Mouse (Mus musculus) hindbrain, embryonic 12.5 days (tissue): ENCODE measurements around the gene Cd300lf. TPM values are rescaled to one million over a fixed set of nuclear protein-coding genes. Genes with fewer than 3 reads are reported as not detected.
A peak's percentile ranks its signal among the peaks of the same experiment; 100 is the strongest.

ENCODE experiments used
- ATAC-seq: fragments of 200-750 bp; cut with Nextera tagmentation; 2 replicates; pipeline ENCODE4 v1.8.0; 2017; ENCODE audit warnings: moderate TSS enrichment; ENCODE audit not compliant: low FRiP score
- H3K27ac ChIP-seq: fragments of 300-500 bp; sonication (generic); 2 replicates; pipeline ENCODE4 v1.5.1; 2016; ENCODE audit warnings: mild to moderate bottlenecking
- H3K27me3 ChIP-seq: fragments of 300-500 bp; sonication (generic); 2 replicates; pipeline ENCODE4 v1.6.1; 2016; ENCODE audit warnings: mild to moderate bottlenecking
- H3K36me3 ChIP-seq: fragments of 300-500 bp; sonication (generic); 2 replicates; pipeline ENCODE4 v1.6.1; 2016; ENCODE audit warnings: mild to moderate bottlenecking
- H3K4me1 ChIP-seq: fragments of 300-500 bp; sonication (generic); 2 replicates; pipeline ENCODE4 v1.6.1; 2016
- H3K4me2 ChIP-seq: fragments of 300-500 bp; sonication (generic); replicated peaks from 2 replicates; pipeline ENCODE4 v1.6.1; 2016; ENCODE audit warnings: mild to moderate bottlenecking
- H3K4me3 ChIP-seq: fragments of 300-500 bp; sonication (generic); 2 replicates; pipeline ENCODE4 v1.5.1; 2016; ENCODE audit warnings: mild to moderate bottlenecking
- H3K9ac ChIP-seq: fragments of 300-500 bp; sonication (generic); 2 replicates; pipeline ENCODE4 v1.6.1; 2016; ENCODE audit warnings: mild to moderate bottlenecking, moderate library complexity
- H3K9me3 ChIP-seq: fragments of 300-500 bp; sonication (generic); replicated peaks from 2 replicates; pipeline ENCODE4 v1.6.1; 2016; ENCODE audit warnings: mild to moderate bottlenecking
- WGBS: fragments of 180-500 bp; shearing (Covaris S2); methylation state at CpG from one replicate; pipeline ENCODE4 v1.1.7; 2016; 5-methylcytosine and 5-hydroxymethylcytosine counted together
- polyA plus RNA-seq: library from polyadenylated mRNA; unstranded; fragments of >200 nt; fragmentation: Nextera tagmentation; extraction: Ambion mirVana; gene quantifications from 2 replicates; pipeline ENCODE4 v1.2.1, GENCODE M21; 2016

Gene Cd300lf
- polyA plus RNA-seq, 1 experiment from 2014 or later, result 0.27 TPM

DNA sequence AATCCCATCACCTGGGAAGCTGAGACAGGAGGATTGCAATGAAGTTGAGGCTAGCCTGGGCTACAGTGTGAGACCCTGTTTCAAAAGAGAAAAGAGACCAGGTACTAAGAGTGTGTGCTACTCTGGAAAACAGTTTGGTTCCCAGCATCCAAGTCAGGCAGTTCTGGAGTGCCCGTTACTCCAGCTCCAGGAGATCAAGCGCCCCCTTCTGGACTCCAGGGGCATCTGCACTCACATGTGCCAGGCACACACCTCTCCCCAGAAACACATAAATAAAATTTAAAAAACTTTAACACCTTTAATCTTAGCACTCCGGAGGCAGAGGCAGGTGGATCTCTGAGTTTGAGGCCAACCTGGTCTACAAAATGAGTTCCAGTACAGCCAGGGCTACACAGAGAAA lies 52.4 kb downstream of the Cd300lf start:
- Histone ChIP-seq H3K9me3 (no peaks in the 10 kb centered on the region), H3K27ac (no peak overlapping the region), H3K27me3 (peaks cover 30% of the 10 kb centered on the region), H3K36me3 (no peaks in the 10 kb centered on the region), H3K9ac (no peak overlapping the region), H3K4me3 (no peak overlapping the region), H3K4me2 (no peak overlapping the region), H3K4me1 (peaks cover 17% of the 10 kb centered on the region)
- no peak for ATAC-seq
- WGBS, result 65% methylated on average over 3 of the region's 3 CpGs

DNA sequence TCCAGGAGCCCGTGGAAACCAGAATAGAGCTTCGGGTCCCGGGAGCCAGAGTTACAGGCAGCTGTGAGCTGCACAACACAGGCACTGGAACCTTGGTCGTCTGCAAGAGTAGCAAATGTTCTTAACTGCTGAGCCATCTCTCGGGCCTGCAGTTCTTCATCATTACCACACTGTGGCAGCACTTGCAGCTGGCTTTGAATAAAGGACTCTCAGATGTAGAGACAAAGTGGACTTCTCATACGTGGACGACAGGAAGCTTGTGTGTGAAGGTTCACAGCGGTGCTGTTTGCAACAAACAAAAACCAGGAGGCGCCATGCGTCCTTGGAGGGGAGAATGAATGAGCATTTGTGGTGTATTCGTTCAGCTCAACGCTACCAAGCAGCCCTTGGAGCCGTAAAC lies 52.9 kb downstream of the Cd300lf start:
- Histone ChIP-seq H3K4me2 (no peak overlapping the region), H3K9ac (no peak overlapping the region), H3K9me3 (no peaks in the 10 kb centered on the region), H3K27me3 (peaks cover 35% of the 10 kb centered on the region), H3K36me3 (no peaks in the 10 kb centered on the region), H3K4me3 (no peak overlapping the region), H3K4me1 (peaks cover 17% of the 10 kb centered on the region), H3K27ac (no peak overlapping the region)
- ATAC-seq, result no peak
- 36% methylated on average over 13 of the region's 13 CpGs for WGBS

DNA sequence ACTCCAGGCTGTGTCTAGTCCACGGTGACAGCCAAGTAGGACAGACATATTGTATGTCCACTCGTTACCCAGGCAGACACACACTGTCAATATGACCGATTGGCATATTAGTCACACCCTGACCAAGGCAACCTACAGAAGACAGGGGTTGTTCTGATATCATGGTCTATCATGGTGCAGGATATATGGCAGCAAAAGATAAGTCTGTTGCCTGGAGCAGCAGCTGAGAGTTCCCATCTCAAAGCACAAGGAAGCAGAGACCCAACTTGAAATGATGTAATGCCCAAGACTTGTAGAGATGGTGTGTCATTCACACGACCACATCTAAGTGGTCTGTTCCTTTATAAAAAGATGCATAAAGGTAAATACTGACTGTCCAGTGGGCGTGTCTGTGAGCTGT lies 55.1 kb downstream of the Cd300lf start:
- 92% methylated on average over 5 of the region's 5 CpGs for WGBS
- Histone ChIP-seq H3K4me2 (no peak overlapping the region), H3K36me3 (no peaks in the 10 kb centered on the region), H3K27me3 (peaks cover 39% of the 10 kb centered on the region), H3K4me1 (peaks cover 3% of the 10 kb centered on the region), H3K4me3 (no peak overlapping the region), H3K27ac (no peak overlapping the region), H3K9me3 (no peaks in the 10 kb centered on the region), H3K9ac (no peak overlapping the region)
- no peak for ATAC-seq

DNA sequence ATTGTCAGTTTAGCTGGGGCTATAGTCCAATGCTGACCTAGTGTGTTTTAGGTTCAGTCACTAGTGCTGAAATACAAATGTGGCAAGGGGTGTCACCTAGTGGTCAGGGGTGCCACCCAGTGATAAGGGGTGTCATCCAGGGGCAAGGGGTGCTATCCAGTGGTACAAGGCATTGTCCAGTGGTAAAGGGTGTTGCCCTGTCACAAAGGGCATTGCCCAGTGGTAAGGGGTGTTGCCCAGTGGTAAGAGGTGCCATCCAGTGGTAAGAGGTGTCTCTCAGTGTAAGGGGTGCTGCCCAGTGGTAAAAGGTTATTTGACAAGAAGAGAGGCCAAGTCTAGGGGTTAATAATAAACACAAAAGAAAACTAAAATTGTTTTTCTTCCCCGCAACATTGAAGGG lies 56.4 kb downstream of the Cd300lf start:
- Histone ChIP-seq H3K4me1 (no peaks in the 10 kb centered on the region), H3K4me3 (no peak overlapping the region), H3K9ac (no peak overlapping the region), H3K9me3 (no peaks in the 10 kb centered on the region), H3K4me2 (no peak overlapping the region), H3K27me3 (peaks cover 46% of the 10 kb centered on the region), H3K27ac (no peak overlapping the region), H3K36me3 (no peaks in the 10 kb centered on the region)
- no peak for ATAC-seq
- WGBS, result 96% methylated on average over 1 of the region's 1 CpGs

DNA sequence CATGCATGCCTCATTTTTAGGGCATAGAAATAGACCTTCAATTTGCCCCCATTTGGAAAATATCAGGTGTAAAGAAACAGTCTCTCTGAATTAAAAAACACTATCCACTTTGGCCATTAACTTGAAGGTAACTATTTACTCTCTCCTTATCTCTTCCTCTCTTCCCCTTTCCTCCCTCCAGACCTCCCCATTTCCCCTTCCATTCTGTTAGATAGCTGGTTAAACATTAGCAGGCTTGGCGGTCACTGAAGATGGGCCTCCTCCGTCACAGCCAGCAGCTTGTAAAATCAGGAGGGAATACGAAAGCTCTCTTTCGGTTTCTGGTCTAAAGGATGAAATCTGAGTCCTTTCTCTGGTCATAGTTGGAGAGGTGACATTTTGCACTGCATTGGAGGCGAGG lies 57.9 kb downstream of the Cd300lf start:
- no peak overlapping the region for H3K9ac ChIP-seq
- no peak overlapping the region for H3K4me3 ChIP-seq
- H3K27me3 ChIP-seq, result peaks cover 44% of the 10 kb centered on the region
- no peak overlapping the region for H3K4me2 ChIP-seq
- ATAC-seq, result no peak
- H3K27ac ChIP-seq, result no peak overlapping the region
- no peaks in the 10 kb centered on the region for H3K9me3 ChIP-seq
- H3K36me3 ChIP-seq, result no peaks in the 10 kb centered on the region
- H3K4me1 ChIP-seq, result peaks cover 14% of the 10 kb centered on the region
- 47% methylated on average over 5 of the region's 5 CpGs for WGBS

DNA sequence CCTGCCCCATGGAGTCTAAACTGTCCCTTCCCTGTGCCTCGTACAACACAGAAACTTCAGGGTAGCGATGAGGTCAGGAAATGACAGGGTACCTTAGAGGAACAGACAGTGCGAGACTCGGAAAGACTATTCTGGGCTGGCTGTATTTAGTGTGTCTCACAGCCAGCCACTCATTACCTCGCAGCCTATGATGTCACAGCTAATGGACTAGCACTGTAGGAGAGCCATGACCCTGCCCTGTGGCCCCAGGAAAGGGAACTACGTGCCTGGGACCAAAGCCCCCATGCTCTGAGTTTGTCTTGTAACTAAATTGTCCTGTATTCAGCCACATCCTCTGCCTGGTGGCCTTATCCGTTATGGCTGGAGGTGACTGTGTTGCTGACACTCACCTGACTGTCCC lies 58.4 kb downstream of the Cd300lf start:
- no peaks in the 10 kb centered on the region for H3K36me3 ChIP-seq
- H3K27me3 ChIP-seq, result peaks cover 46% of the 10 kb centered on the region
- no peak overlapping the region for H3K27ac ChIP-seq
- no peak for ATAC-seq
- H3K4me2 ChIP-seq, result no peak overlapping the region
- H3K4me3 ChIP-seq, result no peak overlapping the region
- no peaks in the 10 kb centered on the region for H3K9me3 ChIP-seq
- peaks cover 18% of the 10 kb centered on the region for H3K4me1 ChIP-seq
- no peak overlapping the region for H3K9ac ChIP-seq
- 75% methylated on average over 7 of the region's 7 CpGs for WGBS

DNA sequence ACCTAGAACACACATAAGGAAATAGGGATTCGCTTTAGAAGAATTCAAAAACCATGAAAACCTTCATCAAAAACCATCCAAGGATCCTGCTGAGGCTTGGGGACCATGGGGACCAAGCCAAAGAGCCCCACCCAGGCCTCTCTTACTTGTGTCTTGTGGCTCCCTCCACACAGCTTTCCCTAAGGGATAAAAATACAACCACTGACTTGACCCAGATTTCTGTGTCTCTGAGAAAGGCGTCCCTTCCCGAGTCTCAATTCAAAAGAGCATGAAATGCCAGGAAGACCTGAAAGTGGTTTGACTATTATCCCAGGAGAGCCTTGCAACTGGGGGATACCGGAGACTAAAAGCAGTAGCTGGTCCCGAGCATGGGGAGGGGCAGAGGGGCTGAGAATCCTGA lies 60.8 kb downstream of the Cd300lf start:
- H3K4me3 ChIP-seq, result no peak overlapping the region
- 61% methylated on average over 5 of the region's 5 CpGs for WGBS
- H3K27me3 ChIP-seq, result peaks cover 70% of the 10 kb centered on the region
- H3K9me3 ChIP-seq, result no peaks in the 10 kb centered on the region
- H3K4me2 ChIP-seq, result no peak overlapping the region
- no peaks in the 10 kb centered on the region for H3K36me3 ChIP-seq
- no peak overlapping the region for H3K27ac ChIP-seq
- H3K9ac ChIP-seq, result no peak overlapping the region
- H3K4me1 ChIP-seq, result peaks cover 18% of the 10 kb centered on the region
- no peak for ATAC-seq

DNA sequence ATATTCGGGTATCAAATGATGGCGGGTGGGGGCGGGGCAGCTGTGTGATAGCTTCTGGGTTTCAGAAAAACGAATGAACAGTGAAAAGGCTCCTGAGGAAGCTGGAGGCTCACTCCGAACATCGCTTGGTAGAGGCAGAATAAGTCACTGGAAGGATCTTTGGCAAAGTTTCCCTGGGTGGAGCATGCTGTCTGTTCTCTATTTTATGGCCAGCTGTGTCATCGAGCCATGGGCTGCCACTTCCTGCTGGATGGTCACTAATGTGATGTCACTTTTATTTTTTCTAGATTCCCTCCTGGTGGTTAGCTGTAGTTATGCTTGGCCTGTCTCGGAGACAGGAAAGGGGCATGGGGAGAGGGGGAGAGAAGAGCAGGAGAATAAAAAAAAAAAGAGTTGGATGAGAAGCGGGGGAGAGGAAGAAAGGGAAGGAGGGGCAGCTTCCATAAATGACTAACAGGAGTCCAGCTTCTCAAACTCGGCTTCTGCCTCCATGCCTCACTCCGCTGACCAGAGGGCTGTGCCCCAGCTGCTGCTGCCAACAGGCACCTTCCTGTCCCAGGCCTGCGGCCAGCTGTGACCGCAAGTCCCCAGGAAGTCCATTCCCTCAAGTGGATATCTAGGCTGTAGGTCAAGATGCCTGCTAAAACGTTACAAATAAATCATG lies 62.0 kb downstream of the Cd300lf start:
- peak overlapping the region; percentile 55 for H3K27ac ChIP-seq
- no peaks in the 10 kb centered on the region for H3K36me3 ChIP-seq
- peaks cover 78% of the 10 kb centered on the region for H3K27me3 ChIP-seq
- peak overlapping the region; percentile 45 for H3K4me2 ChIP-seq
- no peak overlapping the region for H3K4me3 ChIP-seq
- WGBS, result 8% methylated on average over 14 of the region's 14 CpGs
- H3K4me1 ChIP-seq, result peaks cover 18% of the 10 kb centered on the region
- H3K9ac ChIP-seq, result 0 out of 2 replicates have a peak overlapping the region, but pooled peaks have one; percentile 23
- H3K9me3 ChIP-seq, result no peaks in the 10 kb centered on the region
- ATAC-seq, result no peak

DNA sequence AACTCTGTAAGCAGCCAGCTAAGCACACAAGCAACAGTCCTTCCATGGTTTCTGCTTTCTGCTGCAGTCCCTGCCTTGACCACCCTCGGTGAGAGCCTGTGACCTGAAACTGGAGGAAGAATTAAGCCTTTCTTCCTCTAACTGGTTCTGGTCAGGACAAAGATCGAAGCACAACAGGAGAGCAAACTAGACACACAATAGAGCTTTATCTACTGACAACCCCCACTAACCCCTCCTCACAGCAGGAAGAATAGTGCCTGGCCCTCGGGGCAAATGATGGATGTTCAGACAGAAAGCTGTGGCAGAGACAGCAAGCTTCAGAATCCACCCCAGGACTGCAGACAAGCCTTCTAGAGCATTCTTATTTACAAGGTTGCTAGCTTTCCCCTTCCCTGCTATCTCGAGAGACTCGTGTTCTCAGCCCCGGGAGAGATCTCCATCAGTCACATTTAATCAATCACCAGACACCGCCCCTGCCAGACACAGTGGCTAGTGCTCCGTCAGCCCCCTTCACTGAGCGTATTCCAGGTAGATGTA lies 62.7 kb downstream of the Cd300lf start:
- H3K9ac ChIP-seq, result no peak overlapping the region
- WGBS, result 2% methylated on average over 9 of the region's 9 CpGs
- H3K36me3 ChIP-seq, result no peaks in the 10 kb centered on the region
- H3K4me2 ChIP-seq, result peak overlapping the region; percentile 45
- H3K4me1 ChIP-seq, result peaks cover 18% of the 10 kb centered on the region
- H3K27ac ChIP-seq, result peak overlapping the region; percentile 55
- no peaks in the 10 kb centered on the region for H3K9me3 ChIP-seq
- H3K27me3 ChIP-seq, result peaks cover 74% of the 10 kb centered on the region
- ATAC-seq, result no peak; the same call in 1 of the 2 replicates
- H3K4me3 ChIP-seq, result no peak overlapping the region

DNA sequence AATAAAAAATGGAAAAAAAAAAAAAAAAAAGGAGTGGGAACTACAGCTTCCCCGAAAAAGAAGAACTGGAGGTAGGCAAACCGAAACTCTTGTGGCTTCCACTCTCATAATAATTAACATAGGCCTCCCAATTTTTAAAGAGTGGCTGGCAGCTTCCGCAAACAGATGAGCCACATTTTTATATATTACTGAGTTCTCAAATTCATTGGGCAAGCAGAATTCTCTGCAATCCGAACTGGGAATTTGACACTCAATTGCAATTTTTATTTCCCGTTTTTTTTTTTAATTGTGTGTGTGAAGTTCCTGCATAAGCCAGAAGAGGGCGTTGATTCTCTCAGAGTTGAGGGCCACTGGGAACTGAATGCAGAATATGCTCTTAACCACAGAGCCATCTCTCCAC lies 67.0 kb downstream of the Cd300lf start:
- no peak overlapping the region for H3K27ac ChIP-seq
- H3K9me3 ChIP-seq, result no peaks in the 10 kb centered on the region
- no peak overlapping the region for H3K9ac ChIP-seq
- H3K4me2 ChIP-seq, result no peak overlapping the region
- no peak for ATAC-seq
- no peak overlapping the region for H3K4me3 ChIP-seq
- H3K27me3 ChIP-seq, result peaks cover 58% of the 10 kb centered on the region
- peaks cover 13% of the 10 kb centered on the region for H3K4me1 ChIP-seq
- H3K36me3 ChIP-seq, result no peaks in the 10 kb centered on the region
- 74% methylated on average over 6 of the region's 6 CpGs for WGBS

Other genes starting within 250 kb of the Cd300lf start
- 0.79 and 1.1 TPM in 2 replicates for gene Cd300a, start 244.0 kb downstream of the Cd300lf start, polyA plus RNA-seq
- not detected in 2 replicates for gene Cd300lb, start 199.6 kb downstream of the Cd300lf start, polyA plus RNA-seq
- not detected in 2 replicates for gene Cd300c, start 164.8 kb downstream of the Cd300lf start, polyA plus RNA-seq
- 0.10 and 0.12 TPM in 2 replicates for gene Cd300ld, start 144.1 kb downstream of the Cd300lf start, polyA plus RNA-seq
- gene Cd300c2, start 132.1 kb downstream of the Cd300lf start, polyA plus RNA-seq, result 0.76 and 1.5 TPM in 2 replicates
- not detected in 2 replicates for gene Cd300ld2, start 117.8 kb downstream of the Cd300lf start, polyA plus RNA-seq
- not detected in 2 replicates for gene Cd300ld4, start 107.0 kb downstream of the Cd300lf start, polyA plus RNA-seq
- gene Cd300ld5, start 96.2 kb downstream of the Cd300lf start, polyA plus RNA-seq, result not detected in 2 replicates
- not detected in 2 replicates for gene Cd300ld3, start 85.6 kb downstream of the Cd300lf start, polyA plus RNA-seq
- gene Cd300e, start 71.8 kb downstream of the Cd300lf start, polyA plus RNA-seq, result not detected in 2 replicates
- 1.1 and 1.5 TPM in 2 replicates for gene Rab37, start 42.6 kb downstream of the Cd300lf start, polyA plus RNA-seq
- gene Slc9a3r1, start 29.3 kb upstream of the Cd300lf start, polyA plus RNA-seq, result 35.7 and 42.3 TPM in 2 replicates
- gene Tmem104, start 53.5 kb upstream of the Cd300lf start, polyA plus RNA-seq, result 9.0 and 10.4 TPM in 2 replicates
- 19.1 and 21.1 TPM in 2 replicates for gene Nat9, start 53.9 kb upstream of the Cd300lf start, polyA plus RNA-seq
- gene Grin2c, start 133.3 kb upstream of the Cd300lf start, polyA plus RNA-seq, result 0.21 and 0.57 TPM in 2 replicates
- gene Fdxr, start 143.1 kb upstream of the Cd300lf start, polyA plus RNA-seq, result 15.4 and 18.0 TPM in 2 replicates
- gene Fads6, start 163.7 kb upstream of the Cd300lf start, polyA plus RNA-seq, result 0.13 and 0.25 TPM in 2 replicates
- gene Otop2, start 173.2 kb upstream of the Cd300lf start, polyA plus RNA-seq, result not detected in 2 replicates
- not detected in 2 replicates for gene Ush1g, start 188.0 kb upstream of the Cd300lf start, polyA plus RNA-seq
- gene Otop3, start 200.7 kb upstream of the Cd300lf start, polyA plus RNA-seq, result 0.13 and 0.17 TPM in 2 replicates
- gene Hid1, start 233.8 kb upstream of the Cd300lf start, polyA plus RNA-seq, result 26.5 and 28.0 TPM in 2 replicates
- 27.6 and 28.8 TPM in 2 replicates for gene Cdr2l, start 247.9 kb upstream of the Cd300lf start, polyA plus RNA-seq